Mouse (Mus musculus) stomach, embryonic 15.5 days (tissue): ENCODE results near the gene Cd300ld3. TPM values are rescaled to one million over a fixed set of nuclear protein-coding genes. Genes with fewer than 3 reads are reported as not detected.
A peak's percentile ranks its signal among the peaks of the same experiment; 100 is the strongest.

Experiments
- ATAC-seq: fragments of 200-750 bp; cut with Nextera tagmentation; 2 replicates; pipeline ENCODE4 v1.8.0; 2017; ENCODE audit warnings: low read depth, moderate number of reproducible peaks, moderate TSS enrichment; ENCODE audit not compliant: insufficient read depth, low FRiP score
- H3K27ac ChIP-seq: fragments of 300-500 bp; sonication (generic); 2 replicates; pipeline ENCODE4 v1.5.1; 2015; ENCODE audit warnings: mild to moderate bottlenecking, inconsistent platforms
- H3K27me3 ChIP-seq: fragments of 300-500 bp; sonication (generic); replicated peaks from 2 replicates; pipeline ENCODE4 v1.6.1; 2015; ENCODE audit warnings: inconsistent platforms
- H3K36me3 ChIP-seq: fragments of 300-500 bp; sonication (generic); 2 replicates; pipeline ENCODE4 v1.6.1; 2015; ENCODE audit warnings: inconsistent platforms
- H3K4me1 ChIP-seq: fragments of 300-500 bp; sonication (generic); 2 replicates; pipeline ENCODE4 v1.6.1; 2015; ENCODE audit warnings: inconsistent platforms
- H3K4me2 ChIP-seq: fragments of 300-500 bp; sonication (generic); 2 replicates; pipeline ENCODE4 v1.6.1; 2015; ENCODE audit warnings: mild to moderate bottlenecking, inconsistent platforms
- H3K4me3 ChIP-seq: fragments of 300-500 bp; sonication (generic); replicated peaks from 2 replicates; pipeline ENCODE4 v1.5.1; 2015; ENCODE audit warnings: inconsistent platforms
- H3K9ac ChIP-seq: fragments of 300-500 bp; sonication (generic); 2 replicates; pipeline ENCODE4 v1.6.1; 2015; ENCODE audit warnings: inconsistent platforms
- H3K9me3 ChIP-seq: fragments of 300-500 bp; sonication (generic); 2 replicates; pipeline ENCODE4 v1.6.1; 2016; ENCODE audit warnings: inconsistent platforms
- WGBS: fragments of 180-500 bp; shearing (Covaris S2); methylation state at CpG from one replicate; pipeline ENCODE4 v1.1.7; 2015; 5-methylcytosine and 5-hydroxymethylcytosine counted together
- polyA plus RNA-seq: library from polyadenylated mRNA; unstranded; fragments of >200 nt; fragmentation: Nextera tagmentation; extraction: Ambion mirVana; gene quantifications from 2 replicates; pipeline ENCODE4 v1.2.1, GENCODE M21; 2015

Gene Cd300ld3
- polyA plus RNA-seq, 1 experiment from 2014 or later, result not detected

GRCm38 (mm10) chr11:115077436-115077835 lies 29.2 kb upstream of the Cd300ld3 start:
- 100% methylated on average over 1 of the region's 1 CpGs for WGBS

GRCm38 (mm10) chr11:115075859-115076258 lies 27.6 kb upstream of the Cd300ld3 start:
- H3K27ac ChIP-seq, result no peak overlapping the region
- H3K4me1 ChIP-seq, result peaks cover 5% of the 10 kb centered on the region
- no peaks in the 10 kb centered on the region for H3K9me3 ChIP-seq
- H3K4me2 ChIP-seq, result no peak overlapping the region
- no peak overlapping the region for H3K4me3 ChIP-seq
- no peak for ATAC-seq
- H3K36me3 ChIP-seq, result no peaks in the 10 kb centered on the region
- WGBS, result 43% methylated on average over 5 of the region's 5 CpGs
- no peak overlapping the region for H3K9ac ChIP-seq
- no peaks in the 10 kb centered on the region for H3K27me3 ChIP-seq

More at GRCm38 (mm10) chr11:115077436-115077835, 29.2 kb upstream of the Cd300ld3 start:
- H3K9me3 ChIP-seq, result no peaks in the 10 kb centered on the region
- H3K27me3 ChIP-seq, result no peaks in the 10 kb centered on the region
- no peak overlapping the region for H3K9ac ChIP-seq
- no peak overlapping the region for H3K4me3 ChIP-seq
- H3K36me3 ChIP-seq, result no peaks in the 10 kb centered on the region
- H3K4me1 ChIP-seq, result no peaks in the 10 kb centered on the region
- ATAC-seq, result no peak
- no peak overlapping the region for H3K4me2 ChIP-seq
- no peak overlapping the region for H3K27ac ChIP-seq

- Histone ChIP-seq H3K27ac (no peak overlapping the region), H3K4me3 (no peak overlapping the region), H3K9ac (no peak overlapping the region), H3K4me1 (peaks cover 5% of the 10 kb centered on the region), H3K9me3 (no peaks in the 10 kb centered on the region), H3K27me3 (no peaks in the 10 kb centered on the region), H3K36me3 (no peaks in the 10 kb centered on the region), H3K4me2 (no peak overlapping the region)
- no peak for ATAC-seq
- 54% methylated on average over 7 of the region's 7 CpGs for WGBS
Measured at GRCm38 (mm10) chr11:115075407-115075806, 27.2 kb upstream of the Cd300ld3 start.

- H3K4me2 ChIP-seq, result no peak overlapping the region
- H3K27ac ChIP-seq, result no peak overlapping the region
- H3K36me3 ChIP-seq, result no peaks in the 10 kb centered on the region
- no peaks in the 10 kb centered on the region for H3K9me3 ChIP-seq
- H3K27me3 ChIP-seq, result no peaks in the 10 kb centered on the region
- ATAC-seq, result no peak
- no peak overlapping the region for H3K4me3 ChIP-seq
- no peak overlapping the region for H3K9ac ChIP-seq
- WGBS, result 72% methylated on average over 5 of the region's 5 CpGs
- peaks cover 5% of the 10 kb centered on the region for H3K4me1 ChIP-seq
Measured at GRCm38 (mm10) chr11:115073002-115073401, 24.8 kb upstream of the Cd300ld3 start.

GRCm38 (mm10) chr11:115071631-115072294 lies 23.6 kb upstream of the Cd300ld3 start:
- no peak for ATAC-seq
- Histone ChIP-seq H3K4me3 (no peak overlapping the region), H3K9me3 (no peaks in the 10 kb centered on the region)

GRCm38 (mm10) chr11:115071015-115071551 lies 22.9 kb upstream of the Cd300ld3 start:
- Histone ChIP-seq H3K36me3 (no peaks in the 10 kb centered on the region), H3K27ac (no peak overlapping the region), H3K9me3 (no peaks in the 10 kb centered on the region), H3K4me1 (peaks cover 5% of the 10 kb centered on the region), H3K4me3 (no peak overlapping the region), H3K27me3 (no peaks in the 10 kb centered on the region), H3K9ac (no peak overlapping the region), H3K4me2 (peak overlapping the region; percentile 34)
- ATAC-seq, result no peak
- 10% methylated on average over 9 of the region's 9 CpGs for WGBS

More at GRCm38 (mm10) chr11:115071631-115072294, 23.6 kb upstream of the Cd300ld3 start:
- 11% methylated on average over 14 of the region's 14 CpGs for WGBS
- no peaks in the 10 kb centered on the region for H3K27me3 ChIP-seq
- H3K27ac ChIP-seq, result peak overlapping the region; percentile 69; the same call in 1 of the 2 replicates
- peak overlapping the region; percentile 34 for H3K4me2 ChIP-seq
- no peak overlapping the region for H3K9ac ChIP-seq
- no peaks in the 10 kb centered on the region for H3K36me3 ChIP-seq
- peaks cover 5% of the 10 kb centered on the region for H3K4me1 ChIP-seq

- no peaks in the 10 kb centered on the region for H3K36me3 ChIP-seq
- H3K4me2 ChIP-seq, result no peak overlapping the region
- WGBS, result 63% methylated on average over 6 of the region's 6 CpGs
- no peaks in the 10 kb centered on the region for H3K27me3 ChIP-seq
- H3K9ac ChIP-seq, result no peak overlapping the region
- H3K4me3 ChIP-seq, result no peak overlapping the region
- peaks cover 5% of the 10 kb centered on the region; the same call in 1 of the 2 replicates for H3K4me1 ChIP-seq
- no peak overlapping the region for H3K27ac ChIP-seq
- H3K9me3 ChIP-seq, result no peaks in the 10 kb centered on the region
- ATAC-seq, result no peak
Measured at GRCm38 (mm10) chr11:115066768-115067167, 18.6 kb upstream of the Cd300ld3 start.

- H3K9ac ChIP-seq, result no peak within 1 kb of the TSS
- H3K27me3 ChIP-seq, result no peaks in the 10 kb centered on the region
- 0 out of 2 replicates have a peak, but pooled peaks cover 2% of the 10 kb centered on the region for H3K4me1 ChIP-seq
- H3K27ac ChIP-seq, result no peak within 1 kb of the TSS
- ATAC-seq, result no peak
- H3K36me3 ChIP-seq, result no peaks in the 10 kb centered on the region
- H3K4me3 ChIP-seq, result no peak within 1 kb of the TSS
- 26% methylated on average over 5 of the region's 5 CpGs for WGBS
- H3K9me3 ChIP-seq, result no peaks in the 10 kb centered on the region
- H3K4me2 ChIP-seq, result no peak within 1 kb of the TSS
Measured at GRCm38 (mm10) chr11:115062077-115062476, 13.9 kb upstream of the Cd300ld3 start, which contains the start of gene Cd300e. Gene Cd300e (minus strand): TSS chr11:115062177.

GRCm38 (mm10) chr11:115059797-115060196 lies 11.6 kb upstream of the Cd300ld3 start:
- no peak overlapping the region for H3K9ac ChIP-seq
- 66% methylated on average over 2 of the region's 2 CpGs for WGBS
- no peaks in the 10 kb centered on the region for H3K9me3 ChIP-seq
- no peaks in the 10 kb centered on the region for H3K27me3 ChIP-seq
- H3K4me1 ChIP-seq, result 0 out of 2 replicates have a peak, but pooled peaks cover 2% of the 10 kb centered on the region
- H3K4me3 ChIP-seq, result no peak overlapping the region
- no peak overlapping the region for H3K4me2 ChIP-seq
- ATAC-seq, result no peak
- no peaks in the 10 kb centered on the region for H3K36me3 ChIP-seq
- H3K27ac ChIP-seq, result no peak overlapping the region

- Histone ChIP-seq H3K9ac (no peak overlapping the region), H3K27me3 (no peaks in the 10 kb centered on the region), H3K27ac (no peak overlapping the region), H3K36me3 (no peaks in the 10 kb centered on the region), H3K4me3 (no peak overlapping the region), H3K9me3 (no peaks in the 10 kb centered on the region), H3K4me2 (no peak overlapping the region), H3K4me1 (0 out of 2 replicates have a peak, but pooled peaks cover 2% of the 10 kb centered on the region)
- ATAC-seq, result no peak
- WGBS, result 75% methylated on average over 4 of the region's 4 CpGs
Measured at GRCm38 (mm10) chr11:115058701-115059100, 10.5 kb upstream of the Cd300ld3 start.

- Histone ChIP-seq H3K9me3 (no peaks in the 10 kb centered on the region), H3K4me2 (no peak overlapping the region), H3K27me3 (no peaks in the 10 kb centered on the region), H3K36me3 (no peaks in the 10 kb centered on the region), H3K9ac (no peak overlapping the region), H3K27ac (no peak overlapping the region), H3K4me1 (no peaks in the 10 kb centered on the region), H3K4me3 (no peak overlapping the region)
- no peak for ATAC-seq
Measured at GRCm38 (mm10) chr11:115054537-115054936, 6.3 kb upstream of the Cd300ld3 start.

GRCm38 (mm10) chr11:115052991-115053390 lies 4.8 kb upstream of the Cd300ld3 start:
- ATAC-seq, result no peak

More at GRCm38 (mm10) chr11:115052991-115053390, 4.8 kb upstream of the Cd300ld3 start:
- Histone ChIP-seq H3K4me2 (no peak overlapping the region), H3K4me1 (no peaks in the 10 kb centered on the region), H3K27me3 (no peaks in the 10 kb centered on the region), H3K27ac (no peak overlapping the region), H3K4me3 (no peak overlapping the region), H3K9me3 (no peaks in the 10 kb centered on the region), H3K36me3 (no peaks in the 10 kb centered on the region), H3K9ac (no peak overlapping the region)
- WGBS, result 90% methylated on average over 1 of the region's 1 CpGs
